ENCODE assay signal across 7 mouse cellular contexts in genomic region chr9:121605414-121606278, GRCm38 (mm10). TPM values are rescaled to one million over a fixed set of nuclear protein-coding genes. Genes with fewer than 3 reads are reported as not detected.
DNase-seq lines count a peak whose midpoint lies in the region; ATAC-seq and TF ChIP-seq lines count a peak whose summit lies in the region.

No protein-coding gene starts in this region.

- TF ChIP-seq POLR2A in cortical plate, adult 2 months (IDR thresholded peaks at IDR 0.05; ENCODE audit: extremely low read depth, insufficient read depth, low read length) = no peak

- no peaks in the 10 kb centered on the region for H3K9me3 ChIP-seq in intestine, embryonic 15.5 days
- no peaks in the 10 kb centered on the region for H3K9me3 ChIP-seq in midbrain, embryonic 14.5 days (ENCODE audit: control insufficient read depth, low read length)

- intact Hi-C loops in left cerebral cortex, postnatal 10 days (cut with DNase I) = loop anchor here (1.0 to 2.0 kb wide), 2 partner anchors 126 to 357 kb away; no protein-coding TSS in a partner anchor

- WGBS in intestine, embryonic 15.5 days = 59% methylated on average over 12 of the region's 12 CpGs
- 56% methylated on average over 12 of the region's 12 CpGs for WGBS in midbrain, embryonic 14.5 days

- no peak overlapping the region for H3K27ac ChIP-seq in cortical plate, adult 2 months (ENCODE audit: insufficient read depth, low read length)
- no peak overlapping the region for H3K27ac ChIP-seq in intestine, embryonic 15.5 days
- H3K27ac ChIP-seq in midbrain, embryonic 14.5 days (replicated peaks; ENCODE audit: low read depth, low read length) = no peak overlapping the region

- peaks cover 4% of the 10 kb centered on the region for H3K4me1 ChIP-seq in cortical plate, adult 2 months (ENCODE audit: control insufficient read depth, insufficient read depth, low read length)
- no peaks in the 10 kb centered on the region for H3K4me1 ChIP-seq in intestine, embryonic 15.5 days (replicated peaks)
- no peaks in the 10 kb centered on the region for H3K4me1 ChIP-seq in midbrain, embryonic 14.5 days (ENCODE audit: control insufficient read depth, insufficient read depth, low read length)

- H3K36me3 ChIP-seq in intestine, embryonic 15.5 days = no peaks in the 10 kb centered on the region
- no peaks in the 10 kb centered on the region for H3K36me3 ChIP-seq in midbrain, embryonic 14.5 days (ENCODE audit: control insufficient read depth, insufficient read depth, low read length)

- peak; percentile 68 for DNase-seq in adrenal gland, adult 2 months
- DNase-seq in gastrocnemius, postnatal 25 days = peak; percentile 20
- DNase-seq in left cerebral cortex, postnatal 10 days (ENCODE audit: extremely low spot score in 1 of 2, low spot score in 2 of 2) = peak; percentile 74 to 80
- DNase-seq in midbrain, embryonic 14.5 days = peak; percentile 93
- DNase-seq in spleen, postnatal 36 days (ENCODE audit: low spot score in 2 of 2) = peak; percentile 24 to 32

- H3K27me3 ChIP-seq in intestine, embryonic 15.5 days (replicated peaks) = no peaks in the 10 kb centered on the region
- no peaks in the 10 kb centered on the region for H3K27me3 ChIP-seq in midbrain, embryonic 14.5 days (ENCODE audit: control insufficient read depth, insufficient read depth, low read length)

- TF ChIP-seq CTCF in cortical plate, adult 2 months (IDR thresholded peaks at IDR 0.05; ENCODE audit: extremely low read depth, insufficient read depth, low read length) = peak; percentile 93

- H3K4me3 ChIP-seq in cortical plate, adult 2 months (ENCODE audit: insufficient read depth, low read length) = no peak overlapping the region
- no peak overlapping the region for H3K4me3 ChIP-seq in intestine, embryonic 15.5 days (replicated peaks)
- H3K4me3 ChIP-seq in midbrain, embryonic 14.5 days (replicated peaks; ENCODE audit: low read depth, low read length) = no peak overlapping the region

- no peak overlapping the region for H3K9ac ChIP-seq in intestine, embryonic 15.5 days
- no peak overlapping the region for H3K9ac ChIP-seq in midbrain, embryonic 14.5 days (replicated peaks; ENCODE audit: low read length)

- H3K4me2 ChIP-seq in intestine, embryonic 15.5 days (replicated peaks) = no peak overlapping the region
- H3K4me2 ChIP-seq in midbrain, embryonic 14.5 days (ENCODE audit: low read length) = no peak overlapping the region

- peak; percentile 77 for ATAC-seq in intestine, embryonic 15.5 days
- ATAC-seq in midbrain, embryonic 14.5 days (ENCODE audit: low FRiP score, low TSS enrichment) = peak; percentile 74

RNA-seq across cellular contexts. Expression of gene Lyzl4, which starts 36.2 kb away (rescaled TPM):
- total RNA-seq in adrenal gland, adult 2 months (2021) = not detected
- 0.10 and 0.11 TPM in 2 replicates for polyA plus RNA-seq in adrenal gland, adult 2 months (2012; rRNA removed)
- polyA plus RNA-seq in cortical plate, adult 2 months (2012; rRNA removed) = 1.6 and 1.7 TPM in 2 replicates
- not detected for total RNA-seq in gastrocnemius, postnatal 25 days (2021)
- not detected in 2 replicates for polyA plus RNA-seq in intestine, embryonic 15.5 days (2015; fragmentation: Nextera tagmentation; extraction: Ambion mirVana)
- total RNA-seq in left cerebral cortex, postnatal 10 days (2021) = under 1 TPM; 0.87 to 0.97 TPM
- not detected in 2 replicates for polyA plus RNA-seq in midbrain, embryonic 14.5 days (2014; fragmentation: Nextera tagmentation; extraction: Ambion mirVana)

RNA-seq across cellular contexts. Expression of gene Vipr1, which starts 36.9 kb away (rescaled TPM):
- total RNA-seq in adrenal gland, adult 2 months (2021) = 1 to 10 TPM in 1 of 2 experiments, under 1 TPM in 1; 0.81 to 1.3 TPM
- 0.51 and 0.61 TPM in 2 replicates for polyA plus RNA-seq in adrenal gland, adult 2 months (2012; rRNA removed)
- 26.7 and 27.4 TPM in 2 replicates for polyA plus RNA-seq in cortical plate, adult 2 months (2012; rRNA removed)
- 1 to 10 TPM; 2.5 to 2.6 TPM for total RNA-seq in gastrocnemius, postnatal 25 days (2021)
- polyA plus RNA-seq in intestine, embryonic 15.5 days (2015; fragmentation: Nextera tagmentation; extraction: Ambion mirVana) = 6.1 and 7.0 TPM in 2 replicates
- 10 to 100 TPM; 11.8 TPM for total RNA-seq in left cerebral cortex, postnatal 10 days (2021)
- 0.08 and 0.25 TPM in 2 replicates for polyA plus RNA-seq in midbrain, embryonic 14.5 days (2014; fragmentation: Nextera tagmentation; extraction: Ambion mirVana)

Comparison
In these comparisons a context has a peak if more than half of its experiments do, and no peak if none do; other contexts are left out.
1. DNase-seq: peak in every context shown above with its lines; median percentile 93 in midbrain, embryonic 14.5 days; 77 in left cerebral cortex, postnatal 10 days; 68 in adrenal gland, adult 2 months; 28 in spleen, postnatal 36 days; 20 in gastrocnemius, postnatal 25 days.